Mouse (Mus musculus): ENCODE data around the gene Rai1. TPM values are rescaled to one million over a fixed set of nuclear protein-coding genes. Genes with fewer than 3 reads are reported as not detected.

The Rai1 gene
- total and polyA plus RNA-seq, 3 experiments, result 41.4 to 82.5 (median 46.7) TPM

- peak; percentile 97 for DNase-seq
Observed at GRCm38 (mm10) chr11:60220291-60220804, 115.5 kb downstream of the Rai1 start.

GRCm38 (mm10) chr11:60221425-60221824 is 116.6 kb downstream of the Rai1 start:
- no peak for DNase-seq

- no peak for DNase-seq
Observed at GRCm38 (mm10) chr11:60222085-60222468, 117.3 kb downstream of the Rai1 start.

GRCm38 (mm10) chr11:60222469-60223236 is 117.8 kb downstream of the Rai1 start, which contains the start of gene Srebf1:
Gene Srebf1, minus strand, starts transcription at chr11:60222581.
- peak; percentile 92 for DNase-seq

GRCm38 (mm10) chr11:60224676-60225075 is 119.9 kb downstream of the Rai1 start:
- DNase-seq, result peak; percentile 76

GRCm38 (mm10) chr11:60225874-60226273 is 121.1 kb downstream of the Rai1 start:
- DNase-seq, result peak; percentile 63

GRCm38 (mm10) chr11:60228525-60228924 is 123.7 kb downstream of the Rai1 start:
- DNase-seq, result no peak

GRCm38 (mm10) chr11:60229821-60230220 is 125.0 kb downstream of the Rai1 start:
- DNase-seq, result no peak

- no peak for DNase-seq
Observed at GRCm38 (mm10) chr11:60230512-60230911, 125.7 kb downstream of the Rai1 start.

GRCm38 (mm10) chr11:60231326-60231725 is 126.5 kb downstream of the Rai1 start:
- no peak for DNase-seq

- no peak for DNase-seq
Observed at GRCm38 (mm10) chr11:60231951-60232350, 127.1 kb downstream of the Rai1 start.

- DNase-seq, result no peak
Observed at GRCm38 (mm10) chr11:60232441-60233058, 127.7 kb downstream of the Rai1 start.

GRCm38 (mm10) chr11:60233235-60233634 is 128.4 kb downstream of the Rai1 start:
- no peak for DNase-seq

- DNase-seq, result no peak
Observed at GRCm38 (mm10) chr11:60235351-60235750, 130.5 kb downstream of the Rai1 start.

GRCm38 (mm10) chr11:60240509-60240908 is 135.7 kb downstream of the Rai1 start:
- DNase-seq, result no peak

- DNase-seq, result no peak
Observed at GRCm38 (mm10) chr11:60244503-60245143, 139.8 kb downstream of the Rai1 start.

- DNase-seq, result no peak
Observed at GRCm38 (mm10) chr11:60246077-60246476, 141.3 kb downstream of the Rai1 start.

- DNase-seq, result no peak
Observed at GRCm38 (mm10) chr11:60247753-60248550, 143.1 kb downstream of the Rai1 start.

All from adrenal gland, adult 2 months (tissue).